8 mouse cellular contexts compared by ENCODE assay signal in the genomic region with DNA sequence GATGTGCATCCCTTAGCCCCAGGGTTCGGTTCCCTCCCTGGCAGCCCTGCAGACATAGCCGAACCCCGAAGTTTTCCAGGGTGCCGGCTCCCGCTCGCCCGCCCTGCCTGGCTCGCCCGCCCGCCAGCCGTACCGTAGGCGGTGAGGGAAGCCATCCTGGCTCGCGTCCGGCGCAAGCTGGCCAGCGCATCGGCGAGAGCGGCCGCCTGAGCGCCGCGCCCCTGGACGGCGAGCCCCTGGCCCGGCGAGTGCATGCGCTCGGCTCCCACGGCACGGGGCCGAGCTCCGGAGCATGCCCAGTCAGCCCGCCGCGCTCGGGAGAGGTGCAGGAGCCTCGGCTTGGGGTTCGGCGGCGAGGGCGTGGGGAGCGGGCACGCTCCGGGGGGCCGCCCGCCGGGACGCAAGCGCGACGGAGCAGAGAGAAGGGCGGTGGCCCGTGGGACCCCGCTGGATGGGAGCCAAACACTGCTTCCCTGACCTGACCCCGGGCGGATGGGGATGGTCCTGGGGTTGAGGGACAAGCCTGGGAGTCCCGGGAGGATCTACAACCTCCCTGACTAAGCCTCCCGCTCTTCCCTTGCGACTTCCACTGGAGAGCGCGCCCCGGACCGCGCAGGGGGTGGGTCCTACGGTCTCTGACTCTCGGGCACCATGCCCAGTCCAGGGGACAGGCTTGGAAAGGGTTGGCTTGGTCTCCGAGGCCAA. TPM values are rescaled to one million over a fixed set of nuclear protein-coding genes. Genes with fewer than 3 reads are reported as not detected.
DNase-seq lines count a peak whose midpoint lies in the region; ATAC-seq and TF ChIP-seq lines count a peak whose summit lies in the region.

A gene (minus strand): TSS at position 272 of the 705 bp plus-strand sequence.

- H3K9ac ChIP-seq in limb, embryonic 14.5 days (ENCODE audit: low read depth, low read length, severe bottlenecking): peak within 1 kb of the TSS; percentile 51
- H3K9ac ChIP-seq in neural tube, embryonic 14.5 days (replicated peaks; ENCODE audit: low read depth, low read length): peak within 1 kb of the TSS; percentile 68

- H3K36me3 ChIP-seq in embryonic facial prominence, embryonic 10.5 days (replicated peaks): no peaks in the 10 kb centered on the region
- no peaks in the 10 kb centered on the region for H3K36me3 ChIP-seq in kidney, adult 2 months (ENCODE audit: control insufficient read depth, insufficient read depth, low read length)
- H3K36me3 ChIP-seq in limb, embryonic 14.5 days (ENCODE audit: control insufficient read depth, insufficient read depth, low read length): no peaks in the 10 kb centered on the region
- no peaks in the 10 kb centered on the region for H3K36me3 ChIP-seq in neural tube, embryonic 14.5 days (ENCODE audit: control insufficient read depth, insufficient read depth, low read length)

- WGBS in embryonic facial prominence, embryonic 10.5 days: 2% methylated on average over 70 of the region's 70 CpGs
- under 1% methylated on average over 67 of the region's 70 CpGs for WGBS in kidney, adult 2 months
- 1% methylated on average over 53 of the region's 70 CpGs for WGBS in limb, embryonic 14.5 days
- under 1% methylated on average over 69 of the region's 70 CpGs for WGBS in neural tube, embryonic 14.5 days

- no peak for TF ChIP-seq CTCF in kidney, adult 2 months (conservative IDR thresholded peaks at IDR 0.05; ENCODE audit: insufficient read depth, insufficient read length, low read depth, low read length)

- peak; percentile 60 for ATAC-seq in limb, embryonic 14.5 days (ENCODE audit: low FRiP score, low read depth)
- ATAC-seq in neural tube, embryonic 14.5 days (ENCODE audit: low read depth): peak; percentile 85
- no peak for ATAC-seq in inflammation-experienced regulatory T-cells, adult 6 months

- no peak within 1 kb of the TSS; the same call in 1 of the 2 replicates for H3K27ac ChIP-seq in embryonic facial prominence, embryonic 10.5 days (replicated peaks)
- H3K27ac ChIP-seq in kidney, adult 2 months (ENCODE audit: insufficient read depth, low read depth, low read length): no peak within 1 kb of the TSS
- no peak within 1 kb of the TSS for H3K27ac ChIP-seq in limb, embryonic 14.5 days (replicated peaks; ENCODE audit: low read depth, low read length)
- no peak within 1 kb of the TSS for H3K27ac ChIP-seq in neural tube, embryonic 14.5 days (ENCODE audit: low read depth, low read length)

- DNase-seq in cerebellum, adult 9-11 months: peak; percentile 7
- DNase-seq in cerebellum, adult 11 months: no peak
- peak; percentile 54 for DNase-seq in embryonic facial prominence, embryonic 10.5 days (ENCODE audit: low spot score)
- peak; percentile 43 to 53 for DNase-seq in heart, adult 9 months (ENCODE audit: low spot score in 2 of 2)
- DNase-seq in kidney, adult 2 months: peak; percentile 80
- no peak for DNase-seq in limb, embryonic 14.5 days (ENCODE audit: low spot score)

- peaks cover 51% of the 10 kb centered on the region for H3K27me3 ChIP-seq in embryonic facial prominence, embryonic 10.5 days (replicated peaks; ENCODE audit: low read depth, poor library complexity, severe bottlenecking)
- H3K27me3 ChIP-seq in kidney, adult 2 months (replicated peaks; ENCODE audit: control insufficient read depth, insufficient read depth, low read length): peaks cover 2% of the 10 kb centered on the region; the same call in 1 of the 2 replicates
- peaks cover 43% of the 10 kb centered on the region for H3K27me3 ChIP-seq in limb, embryonic 14.5 days (ENCODE audit: control insufficient read depth, insufficient read depth, low read length)
- peaks cover 19% of the 10 kb centered on the region for H3K27me3 ChIP-seq in neural tube, embryonic 14.5 days (ENCODE audit: control insufficient read depth, insufficient read depth, low read length)

- no peak for TF ChIP-seq POLR2A in kidney, adult 2 months (IDR thresholded peaks at IDR 0.05; ENCODE audit: low read depth, low read length)
- no peak for TF ChIP-seq POLR2A in limb, embryonic 14.5 days (IDR thresholded peaks at IDR 0.05; ENCODE audit: borderline replicate concordance, extremely low read depth, insufficient read depth, insufficient read length)

- H3K4me3 ChIP-seq in embryonic facial prominence, embryonic 10.5 days: peak within 1 kb of the TSS; percentile 68
- H3K4me3 ChIP-seq in kidney, adult 2 months (ENCODE audit: insufficient read depth, low read depth, low read length): peak within 1 kb of the TSS; percentile 54
- peak within 1 kb of the TSS; percentile 52 for H3K4me3 ChIP-seq in limb, embryonic 14.5 days (replicated peaks; ENCODE audit: low read length)
- H3K4me3 ChIP-seq in neural tube, embryonic 14.5 days (ENCODE audit: low read depth, low read length): peak within 1 kb of the TSS; percentile 45

- H3K4me2 ChIP-seq in limb, embryonic 14.5 days (replicated peaks; ENCODE audit: low read depth, low read length, severe bottlenecking): peak within 1 kb of the TSS; percentile 97
- peak within 1 kb of the TSS; percentile 72 for H3K4me2 ChIP-seq in neural tube, embryonic 14.5 days (ENCODE audit: low read depth, low read length)

- peaks cover 10% of the 10 kb centered on the region for H3K4me1 ChIP-seq in embryonic facial prominence, embryonic 10.5 days
- H3K4me1 ChIP-seq in kidney, adult 2 months (ENCODE audit: control insufficient read depth, insufficient read depth, low read length): 0 out of 2 replicates have a peak, but pooled peaks cover 6% of the 10 kb centered on the region
- H3K4me1 ChIP-seq in limb, embryonic 14.5 days (ENCODE audit: control insufficient read depth, insufficient read depth, low read length): no peaks in the 10 kb centered on the region
- H3K4me1 ChIP-seq in neural tube, embryonic 14.5 days (ENCODE audit: control insufficient read depth, insufficient read depth, low read length): no peaks in the 10 kb centered on the region

- H3K9me3 ChIP-seq in embryonic facial prominence, embryonic 10.5 days: no peaks in the 10 kb centered on the region
- H3K9me3 ChIP-seq in limb, embryonic 14.5 days (ENCODE audit: control insufficient read depth, low read length): no peaks in the 10 kb centered on the region
- H3K9me3 ChIP-seq in neural tube, embryonic 14.5 days (ENCODE audit: control insufficient read depth, low read length): no peaks in the 10 kb centered on the region

RNA-seq across cellular contexts. Expression of the gene that starts here (rescaled TPM):
- polyA plus RNA-seq in embryonic facial prominence, embryonic 10.5 days (2016; fragmentation: Nextera tagmentation; extraction: Ambion mirVana): 0.20 and 0.95 TPM in 2 replicates
- polyA plus RNA-seq in kidney, adult 2 months (2012; rRNA removed): 0.54 and 0.69 TPM in 2 replicates
- polyA plus RNA-seq in limb, embryonic 14.5 days (2012; rRNA removed): 0.50 and 0.79 TPM in 2 replicates
- 0.76 and 1.0 TPM in 2 replicates for polyA plus RNA-seq in limb, embryonic 14.5 days (2014; fragmentation: Nextera tagmentation; extraction: Ambion mirVana)
- 15.4 and 17.1 TPM in 2 replicates for polyA plus RNA-seq in neural tube, embryonic 14.5 days (2014; fragmentation: Nextera tagmentation; extraction: Ambion mirVana)
- not detected for polyA plus RNA-seq in inflammation-experienced regulatory T-cells, adult 6 months (2017; shearing (Covaris generic))

Comparison
In these comparisons a context has a peak if more than half of its experiments do, and no peak if none do; other contexts are left out.
1. DNase-seq: peak in cerebellum, adult 9-11 months (single experiment) and heart, adult 9 months (2 of 2); none in cerebellum, adult 11 months (single experiment) and limb, embryonic 14.5 days (single experiment).
2. Peak in DNase-seq and H3K4me3 ChIP-seq in embryonic facial prominence, embryonic 10.5 days; RNA of the gene not detected or under 1 TPM.
3. Peak in DNase-seq and H3K4me3 ChIP-seq in kidney, adult 2 months; RNA of the gene not detected or under 1 TPM.
4. Peak in every context shown above with its lines, with median percentiles within 50 percentile points of each other: H3K4me3 ChIP-seq.